Mouse (Mus musculus) ES-Bruce4 (cell line): ENCODE measurements around the gene Itgb2. TPM values are rescaled to one million over a fixed set of nuclear protein-coding genes. Genes with fewer than 3 reads are reported as not detected.

Experiments
- H3K27ac ChIP-seq: 2 replicates; pipeline ENCODE4 v1.5.1; 2012; ENCODE audit warnings: low read length, inconsistent platforms; ENCODE audit not compliant: insufficient read depth
- H3K27me3 ChIP-seq: 2 replicates; pipeline ENCODE4 v1.6.1; 2012; ENCODE audit warnings: mild to moderate bottlenecking, low read length, inconsistent platforms; ENCODE audit not compliant: control insufficient read depth, poor library complexity, insufficient read depth, severe bottlenecking
- H3K36me3 ChIP-seq: 2 replicates; pipeline ENCODE4 v1.6.1; 2012; ENCODE audit warnings: inconsistent platforms, mild to moderate bottlenecking, low read length, moderate library complexity; ENCODE audit not compliant: control insufficient read depth, poor library complexity, insufficient read depth, severe bottlenecking
- H3K4me1 ChIP-seq: one replicate; pipeline ENCODE4 v1.8.1; 2011; ENCODE audit warnings: low read length; ENCODE audit not compliant: control insufficient read depth, insufficient read depth
- H3K4me3 ChIP-seq: 2 replicates; pipeline ENCODE4 v1.5.1; 2011; ENCODE audit warnings: low read depth, mild to moderate bottlenecking, low read length
- H3K9ac ChIP-seq: 2 replicates; pipeline ENCODE4 v1.6.1; 2012; ENCODE audit warnings: low read depth, mild to moderate bottlenecking, inconsistent platforms; ENCODE audit not compliant: poor library complexity, severe bottlenecking
- H3K9me3 ChIP-seq: replicated peaks from 2 replicates; pipeline ENCODE4 v1.6.1; 2012; ENCODE audit warnings: mild to moderate bottlenecking, low read length, inconsistent platforms; ENCODE audit not compliant: control insufficient read depth, poor library complexity, insufficient read depth, severe bottlenecking
- CTCF ChIP-seq: IDR thresholded peaks from one replicate; pipeline ENCODE4 v1.8.1; 2011; ENCODE audit warnings: low read depth, low read length
- EP300 ChIP-seq: IDR thresholded peaks from 2 replicates; pipeline ENCODE4 v1.6.1; 2011; ENCODE audit warnings: low read depth, low read length; ENCODE audit not compliant: insufficient read depth
- POLR2A ChIP-seq: IDR thresholded peaks from one replicate; pipeline ENCODE4 v1.8.1; 2011; ENCODE audit warnings: low read length; ENCODE audit not compliant: insufficient read depth
- polyA plus RNA-seq: library from polyadenylated mRNA; stranded (reverse); fragments of >200 nt; gene quantifications from 2 replicates; pipeline ENCODE4 v1.2.4, GENCODE M21; 2011; ENCODE audit warnings: low read depth; ENCODE audit not compliant: missing spikeins, insufficient read depth, insufficient read length

Gene Itgb2
- polyA plus RNA-seq, 1 experiment, result 0.82 TPM

- TF ChIP-seq CTCF (no peak), POLR2A (no peak), EP300 (no peak)
- H3K4me3 ChIP-seq, result no peak overlapping the region
- H3K27me3 ChIP-seq, result no peaks in the 10 kb centered on the region
- H3K9me3 ChIP-seq, result no peaks in the 10 kb centered on the region
- no peaks in the 10 kb centered on the region for H3K36me3 ChIP-seq
- no peaks in the 10 kb centered on the region for H3K4me1 ChIP-seq
- no peak overlapping the region for H3K9ac ChIP-seq
- no peak overlapping the region for H3K27ac ChIP-seq
These were observed 23.5 kb upstream of the Itgb2 start for GRCm38 (mm10) chr10:77506526-77506925.

GRCm38 (mm10) chr10:77506961-77507577, 23.0 kb upstream of the Itgb2 start:
- Histone ChIP-seq H3K4me1 (no peaks in the 10 kb centered on the region), H3K4me3 (no peak overlapping the region), H3K9ac (no peak overlapping the region), H3K27ac (no peak overlapping the region), H3K27me3 (no peaks in the 10 kb centered on the region), H3K36me3 (no peaks in the 10 kb centered on the region), H3K9me3 (no peaks in the 10 kb centered on the region)
- TF ChIP-seq EP300, result no peak
- no peak for TF ChIP-seq POLR2A
- no peak for TF ChIP-seq CTCF

- H3K36me3 ChIP-seq, result 0 out of 2 replicates have a peak, but pooled peaks cover 3% of the 10 kb centered on the region
- H3K9ac ChIP-seq, result no peak overlapping the region
- TF ChIP-seq CTCF, result no peak
- TF ChIP-seq EP300, result no peak
- TF ChIP-seq POLR2A, result no peak
- no peaks in the 10 kb centered on the region for H3K27me3 ChIP-seq
- no peak overlapping the region for H3K27ac ChIP-seq
- H3K4me3 ChIP-seq, result no peak overlapping the region
- H3K4me1 ChIP-seq, result no peaks in the 10 kb centered on the region
- no peaks in the 10 kb centered on the region for H3K9me3 ChIP-seq
These were observed 22.3 kb upstream of the Itgb2 start for GRCm38 (mm10) chr10:77507779-77508178.

GRCm38 (mm10) chr10:77508744-77509143, 21.3 kb upstream of the Itgb2 start:
- peaks cover 5% of the 10 kb centered on the region; the same call in 1 of the 2 replicates for H3K36me3 ChIP-seq
- no peak overlapping the region for H3K27ac ChIP-seq
- no peaks in the 10 kb centered on the region for H3K9me3 ChIP-seq
- no peaks in the 10 kb centered on the region for H3K27me3 ChIP-seq
- no peaks in the 10 kb centered on the region for H3K4me1 ChIP-seq
- H3K4me3 ChIP-seq, result no peak overlapping the region
- no peak overlapping the region for H3K9ac ChIP-seq
- TF ChIP-seq EP300, result no peak
- TF ChIP-seq POLR2A, result no peak
- no peak for TF ChIP-seq CTCF

GRCm38 (mm10) chr10:77509403-77510187, 20.5 kb upstream of the Itgb2 start:
- H3K27ac ChIP-seq, result peak overlapping the region; percentile 11; the same call in 1 of the 2 replicates
- no peaks in the 10 kb centered on the region for H3K9me3 ChIP-seq
- no peak overlapping the region for H3K4me3 ChIP-seq
- no peaks in the 10 kb centered on the region for H3K27me3 ChIP-seq
- H3K36me3 ChIP-seq, result peaks cover 9% of the 10 kb centered on the region; the same call in 1 of the 2 replicates
- H3K4me1 ChIP-seq, result no peaks in the 10 kb centered on the region
- TF ChIP-seq POLR2A (no peak), EP300 (no peak), CTCF (peak; percentile 93)
- H3K9ac ChIP-seq, result no peak overlapping the region

GRCm38 (mm10) chr10:77510225-77510982, 19.6 kb upstream of the Itgb2 start:
- H3K9me3 ChIP-seq, result no peaks in the 10 kb centered on the region
- no peaks in the 10 kb centered on the region for H3K27me3 ChIP-seq
- H3K27ac ChIP-seq, result peak overlapping the region; percentile 11; the same call in 1 of the 2 replicates
- H3K4me3 ChIP-seq, result no peak overlapping the region
- no peaks in the 10 kb centered on the region for H3K4me1 ChIP-seq
- no peak overlapping the region for H3K9ac ChIP-seq
- TF ChIP-seq POLR2A (no peak), CTCF (no peak), EP300 (no peak)
- H3K36me3 ChIP-seq, result peaks cover 9% of the 10 kb centered on the region; the same call in 1 of the 2 replicates
